Mouse (Mus musculus): Measurements from ENCODE around the gene Armc8. TPM values are rescaled to one million over a fixed set of nuclear protein-coding genes. Genes with fewer than 3 reads are reported as not detected.

Armc8 gene
- total RNA-seq, 2 experiments from 2014 or later, result 50.8 to 57.2 TPM

DNA sequence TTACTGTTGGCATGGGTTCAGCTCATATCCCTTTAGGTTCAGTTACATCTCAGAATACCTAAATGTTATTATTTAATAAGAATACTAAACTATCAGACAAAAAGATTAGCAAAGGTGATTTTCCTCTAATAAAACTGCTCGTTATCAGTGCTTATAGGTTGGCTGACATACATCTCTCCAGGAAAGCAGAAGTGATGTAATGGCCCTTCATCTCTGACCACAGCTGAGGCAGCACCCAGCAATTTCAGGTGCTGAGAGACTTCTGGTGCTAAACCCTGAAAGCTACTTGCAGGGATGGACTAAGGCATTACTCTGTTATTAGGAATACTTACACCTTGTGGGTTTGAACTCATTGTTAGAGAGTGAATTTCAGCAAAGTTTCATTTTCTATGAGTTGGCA lies 36.8 kb downstream of the Armc8 start:
- DNase-seq (ENCODE audit: extremely low spot score in 1 of 2, low spot score in 1 of 2), result no peak

DNA sequence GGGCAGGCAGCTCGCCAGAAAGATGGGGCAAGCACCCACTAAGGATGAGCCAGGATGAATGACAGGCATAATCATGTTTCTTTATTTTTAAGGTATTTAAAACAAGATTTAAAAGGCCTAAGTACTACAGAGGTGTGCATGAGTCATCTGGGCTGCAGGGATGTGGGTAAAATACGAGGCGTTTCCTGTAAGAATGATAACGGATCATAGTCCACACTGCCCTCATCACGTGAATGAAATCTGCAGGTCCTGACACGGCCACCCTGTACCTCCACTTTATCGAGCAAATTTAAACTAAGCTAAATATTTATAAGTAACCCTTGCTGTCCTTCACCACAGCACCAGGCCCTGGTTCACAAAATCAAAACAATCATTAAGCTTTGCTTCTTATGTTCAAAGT lies 62.8 kb downstream of the Armc8 start:
- DNase-seq (ENCODE audit: extremely low spot score in 1 of 2, low spot score in 1 of 2), result no peak

DNA sequence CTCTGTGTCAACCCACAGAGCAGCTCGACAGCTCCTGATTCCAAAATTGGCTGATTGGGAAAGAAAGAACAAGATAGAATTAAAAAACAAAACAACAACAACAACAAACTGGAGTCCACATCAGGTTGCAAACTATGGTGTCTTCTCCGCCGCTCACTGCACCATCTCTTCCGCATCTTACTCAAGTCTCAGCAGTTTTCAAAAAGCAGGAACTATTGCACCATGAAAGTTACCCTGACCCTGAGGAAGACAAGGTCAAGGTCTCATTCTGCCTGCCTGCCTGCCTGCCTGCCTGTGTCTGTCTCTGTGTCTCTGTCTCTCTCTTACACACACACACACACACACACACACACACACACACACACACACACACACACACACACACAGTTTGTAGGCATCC lies 69.4 kb downstream of the Armc8 start:
- DNase-seq (ENCODE audit: extremely low spot score in 1 of 2, low spot score in 1 of 2), result no peak

DNA sequence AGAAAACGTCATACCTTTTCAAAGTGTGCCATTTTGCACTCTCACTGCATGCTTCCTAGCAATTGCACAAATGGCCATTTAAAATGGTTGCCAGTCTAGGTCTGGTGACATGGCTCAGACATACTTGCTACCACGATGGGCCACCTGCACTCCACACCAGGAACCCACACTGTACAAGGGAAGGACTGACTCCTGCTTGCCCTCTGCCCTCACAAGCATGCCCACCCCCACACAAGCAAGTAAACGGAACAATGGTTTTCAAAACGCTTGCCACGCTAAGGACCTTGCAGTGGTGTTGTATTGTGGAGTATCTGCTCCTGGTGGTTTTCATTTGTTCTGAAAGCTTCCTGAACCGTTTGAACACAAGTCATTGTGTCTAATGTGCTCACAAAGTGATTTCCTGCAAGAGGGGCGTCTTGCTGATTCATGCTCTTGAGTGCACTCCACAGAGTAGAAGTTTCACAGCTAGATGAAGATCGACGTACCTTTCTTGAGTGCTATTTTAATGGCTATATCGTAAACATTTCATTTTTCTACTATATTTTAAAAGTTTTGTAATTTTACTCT lies 76.0 kb downstream of the Armc8 start:
- no peak for DNase-seq (ENCODE audit: extremely low spot score in 1 of 2, low spot score in 1 of 2)

DNA sequence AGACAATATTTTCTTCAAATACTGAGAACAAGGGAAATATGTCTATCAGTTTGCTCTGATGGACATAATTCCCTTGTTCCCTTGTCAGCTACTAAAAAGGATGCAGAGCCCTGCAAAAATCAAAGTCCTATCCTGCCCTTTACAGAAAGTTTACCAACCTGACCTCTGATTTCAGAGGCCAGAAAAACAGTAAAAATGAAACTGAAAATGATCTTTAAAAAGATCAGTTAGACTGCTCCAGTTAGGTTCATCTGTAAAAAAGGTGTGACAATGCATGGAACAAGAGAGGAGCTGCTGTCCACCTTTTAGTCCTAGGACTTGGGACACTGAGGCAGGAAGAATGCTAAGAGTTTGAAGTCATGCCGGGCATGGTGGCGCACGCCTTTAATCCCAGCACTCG lies 77.6 kb downstream of the Armc8 start:
- no peak for DNase-seq (ENCODE audit: extremely low spot score in 1 of 2, low spot score in 1 of 2)

DNA sequence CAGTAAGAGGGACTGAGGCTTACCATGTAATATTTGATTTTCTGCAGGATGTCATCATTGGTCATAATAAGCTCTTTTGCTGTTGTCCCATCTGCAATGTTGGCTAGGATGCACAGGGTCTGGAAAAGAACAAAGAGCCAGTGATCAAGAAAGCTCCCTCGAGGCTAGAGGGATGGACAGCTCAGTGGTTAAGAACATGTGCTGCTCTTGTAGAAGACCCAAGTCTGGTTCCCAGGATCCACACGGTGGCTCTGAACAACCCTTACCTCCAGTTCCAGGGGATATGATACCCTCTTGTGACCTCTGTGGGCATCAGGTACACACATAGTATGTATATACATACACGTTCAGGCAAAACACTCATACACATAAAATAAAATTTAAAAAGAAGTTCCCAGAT lies 80.9 kb downstream of the Armc8 start:
- DNase-seq (ENCODE audit: extremely low spot score in 1 of 2, low spot score in 1 of 2), result no peak

DNA sequence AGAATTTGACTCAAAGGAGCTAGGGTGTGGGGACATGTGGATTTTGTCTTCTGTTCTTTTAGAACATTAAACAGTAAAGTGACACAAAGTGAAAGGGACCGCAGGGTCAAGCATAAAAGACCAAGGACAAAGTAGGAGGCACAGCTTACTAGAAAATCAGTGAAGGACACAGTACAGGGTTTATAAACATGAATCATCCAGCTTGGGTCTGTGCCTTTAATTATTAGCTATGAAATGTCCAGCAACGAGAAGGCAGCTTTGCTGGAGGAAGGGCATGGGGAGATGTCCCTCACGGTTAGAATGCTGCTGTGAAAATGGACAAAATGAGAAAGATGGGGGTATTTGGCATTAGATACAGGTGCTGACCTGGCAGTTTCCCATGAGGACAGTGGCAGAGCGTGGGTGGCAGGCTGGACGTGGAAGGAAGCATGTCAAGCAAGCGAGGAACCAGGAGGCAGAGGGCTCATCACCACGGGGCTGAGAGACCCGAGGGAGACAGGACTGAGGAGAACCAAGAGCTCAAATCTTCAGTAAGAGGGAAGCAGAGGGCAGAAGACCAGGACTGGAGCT lies 81.5 kb downstream of the Armc8 start:
- no peak for DNase-seq (ENCODE audit: extremely low spot score in 1 of 2, low spot score in 1 of 2)

DNA sequence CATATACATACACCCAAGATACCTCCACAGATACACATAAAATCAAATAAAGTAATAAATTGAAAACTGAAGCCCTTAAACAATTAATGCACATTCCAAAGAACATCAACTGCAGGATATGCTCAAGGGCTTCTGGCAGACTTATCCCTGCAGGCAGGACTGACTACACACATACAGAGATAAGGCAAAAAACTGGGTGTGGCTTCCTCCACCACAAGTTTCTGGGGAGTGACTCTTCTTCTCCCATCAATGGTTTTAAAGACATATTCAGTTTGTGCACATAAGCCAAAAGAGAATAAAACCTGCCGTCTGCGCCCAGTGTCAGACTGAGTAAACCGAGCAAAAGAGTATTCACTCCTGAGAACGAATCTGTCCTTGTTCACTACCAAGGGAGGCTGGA lies 83.6 kb downstream of the Armc8 start:
- no peak for DNase-seq (ENCODE audit: extremely low spot score in 1 of 2, low spot score in 1 of 2)

DNA sequence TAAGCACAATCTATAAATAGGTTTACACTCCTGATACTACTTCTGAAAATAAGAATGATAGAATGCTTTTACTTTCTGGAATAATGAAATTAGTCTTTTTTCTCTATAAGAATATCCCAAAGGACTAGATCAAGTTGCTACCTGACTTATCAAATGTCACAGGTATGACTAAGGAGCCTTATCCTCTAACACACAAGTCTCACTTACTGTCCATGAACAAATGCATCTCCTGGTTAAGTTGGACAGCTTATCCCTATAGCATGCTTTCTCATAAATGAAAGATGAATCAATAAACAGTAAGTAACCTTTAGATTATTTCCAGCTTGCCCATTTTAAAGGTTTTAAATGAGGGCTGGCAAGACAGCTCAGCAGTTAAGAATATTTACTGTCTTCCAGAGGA lies 84.1 kb downstream of the Armc8 start:
- DNase-seq (ENCODE audit: extremely low spot score in 1 of 2, low spot score in 1 of 2), result no peak

DNA sequence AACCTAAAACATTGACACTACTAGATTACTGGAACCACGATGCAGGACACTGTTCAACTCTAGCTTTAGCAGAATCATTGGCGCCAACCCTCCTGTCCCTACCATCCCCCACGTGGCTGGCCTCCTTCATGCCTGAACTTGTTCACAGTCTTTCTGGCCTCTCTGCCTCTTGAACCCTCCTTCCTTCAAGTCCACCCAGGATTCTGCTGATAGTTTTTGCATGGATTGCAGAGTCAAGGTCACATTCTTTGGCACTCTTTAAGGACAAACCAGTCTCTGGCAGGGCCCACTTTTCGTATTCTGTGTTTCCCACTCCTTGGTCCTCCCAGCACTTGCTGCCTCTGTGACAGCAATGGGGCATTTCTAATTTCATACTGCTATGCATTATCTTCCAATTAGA lies 85.5 kb downstream of the Armc8 start:
- no peak for DNase-seq (ENCODE audit: extremely low spot score in 1 of 2, low spot score in 1 of 2)

DNA sequence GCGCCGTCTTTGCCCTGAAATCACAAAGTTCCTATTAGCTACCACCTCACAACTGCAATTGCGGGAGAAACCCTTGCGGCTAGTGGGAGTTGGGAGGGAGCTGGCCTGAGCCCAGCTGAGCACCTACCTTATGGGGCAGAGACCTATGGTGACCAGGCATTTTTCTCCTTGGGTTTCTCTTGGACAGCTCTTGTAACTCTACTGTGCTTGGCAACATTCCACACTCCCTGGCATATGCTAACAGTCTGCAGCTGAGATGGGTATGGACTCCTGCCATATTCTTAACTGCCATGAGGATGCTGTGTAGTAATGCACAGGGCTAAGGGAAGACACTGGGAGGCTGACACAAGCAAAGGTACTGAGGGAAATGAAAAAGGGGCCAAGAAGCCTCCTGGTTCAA lies 87.9 kb downstream of the Armc8 start:
- no peak for DNase-seq (ENCODE audit: extremely low spot score in 1 of 2, low spot score in 1 of 2)

DNA sequence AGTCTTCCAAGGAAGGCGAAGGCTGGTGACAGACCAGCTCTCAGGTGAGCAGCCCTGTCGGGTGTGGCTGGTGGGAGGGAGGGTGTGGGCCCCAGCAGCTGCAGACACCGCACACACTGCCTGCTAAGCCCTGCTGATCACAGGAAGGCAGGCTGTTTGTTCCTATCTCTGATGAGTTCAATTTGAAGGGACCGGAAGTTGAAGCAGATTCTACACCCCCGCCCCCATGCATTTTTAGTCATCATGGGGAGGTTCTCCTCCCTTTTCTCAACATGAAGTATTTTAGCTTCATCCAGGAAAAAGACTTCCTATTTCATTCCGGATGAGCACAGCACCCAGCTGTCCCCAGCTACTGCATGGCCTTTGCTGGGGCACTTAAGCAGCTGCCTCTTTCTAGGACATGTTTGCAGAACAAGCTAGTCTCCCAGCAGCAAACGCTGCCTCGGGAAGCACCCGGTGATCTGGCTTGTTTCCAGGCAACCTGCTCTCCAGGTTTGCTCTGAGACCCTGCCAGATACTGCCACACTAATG lies 89.5 kb downstream of the Armc8 start:
- DNase-seq (ENCODE audit: extremely low spot score in 1 of 2, low spot score in 1 of 2), result no peak

DNA sequence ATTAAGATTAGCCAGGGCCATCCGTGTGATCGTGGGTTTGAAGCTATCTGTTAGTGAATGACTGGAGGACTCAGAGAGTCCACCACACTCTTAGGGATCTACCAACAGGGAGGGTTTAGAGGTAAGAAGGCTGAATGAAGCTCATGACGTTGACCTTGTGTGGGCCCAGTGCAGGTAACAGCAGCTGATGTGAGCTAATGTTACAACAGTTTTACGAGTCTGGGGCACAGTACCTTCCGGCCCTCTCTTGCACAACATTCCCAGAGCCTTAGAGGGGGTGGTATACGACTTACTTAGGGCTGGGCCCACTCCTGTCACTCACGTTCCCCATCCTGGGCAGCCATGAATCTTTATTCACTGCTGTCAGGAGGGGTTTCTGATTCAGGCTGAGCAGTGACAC lies 97.4 kb downstream of the Armc8 start:
- DNase-seq (ENCODE audit: extremely low spot score in 1 of 2, low spot score in 1 of 2), result no peak

DNA sequence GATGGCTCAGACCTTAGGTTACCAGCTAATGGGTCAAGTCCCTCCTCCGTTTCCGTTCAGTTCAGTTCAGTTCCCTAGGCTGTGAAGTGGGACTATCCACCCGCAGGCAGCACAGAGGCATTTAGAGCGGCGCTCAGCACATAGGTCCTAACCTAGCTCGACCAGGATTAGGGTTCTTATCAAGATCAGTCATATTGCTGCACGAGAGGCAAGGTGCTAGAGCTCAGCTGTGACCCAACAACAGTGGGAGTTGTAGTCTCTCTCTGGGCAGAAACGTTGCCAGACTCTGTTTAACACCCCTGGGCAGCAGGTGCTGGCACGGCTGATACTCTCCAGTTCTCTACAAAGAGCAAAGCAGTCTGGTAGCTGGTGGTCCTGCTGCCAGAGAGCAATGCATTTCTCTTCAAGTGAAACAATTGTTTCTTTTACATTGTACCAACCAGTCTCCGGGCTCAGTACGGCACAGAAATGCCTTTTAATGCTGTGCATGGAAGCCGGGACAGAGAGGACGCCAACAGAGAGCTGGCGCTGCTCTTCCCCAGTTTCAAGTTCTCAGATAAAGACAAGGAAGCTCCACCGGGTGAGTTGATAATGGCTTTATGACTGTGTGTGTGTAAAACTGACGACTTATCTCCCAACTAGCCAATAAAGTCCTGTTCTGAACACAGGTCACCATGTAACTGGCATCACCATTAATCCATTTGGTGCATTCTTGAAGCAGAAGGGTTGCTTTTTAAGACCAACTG lies 98.2 kb downstream of the Armc8 start:
- DNase-seq (ENCODE audit: extremely low spot score in 1 of 2, low spot score in 1 of 2), result no peak

DNA sequence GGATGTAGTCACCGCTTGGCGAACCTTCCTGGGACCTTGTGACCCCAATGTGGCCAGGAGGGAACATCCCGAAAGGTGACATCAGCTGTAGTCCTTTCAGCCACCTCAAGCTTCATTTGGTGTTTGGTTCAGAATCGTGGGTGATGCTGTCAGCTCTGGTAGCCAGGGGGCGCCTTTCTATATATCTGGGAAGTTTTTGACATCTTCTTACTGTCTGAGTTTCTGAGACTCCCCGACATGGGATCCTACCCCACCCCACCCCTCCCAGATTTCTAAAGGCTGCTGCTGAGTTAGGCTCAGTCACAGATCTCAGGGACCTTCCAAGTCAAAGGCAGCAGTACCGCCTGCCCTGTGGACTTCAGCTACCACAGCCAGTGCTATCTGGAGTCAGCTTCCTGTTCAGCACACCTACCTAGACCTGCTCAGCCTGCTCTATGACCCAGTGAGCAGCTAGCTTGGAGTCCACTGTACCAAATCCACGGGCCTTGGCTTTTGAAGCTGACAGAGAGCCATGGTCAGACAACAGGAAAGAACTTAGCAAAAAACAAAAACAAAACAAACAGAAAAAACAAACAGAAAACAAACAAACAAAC lies 98.9 kb downstream of the Armc8 start:
- no peak for DNase-seq (ENCODE audit: extremely low spot score in 1 of 2, low spot score in 1 of 2)

DNA sequence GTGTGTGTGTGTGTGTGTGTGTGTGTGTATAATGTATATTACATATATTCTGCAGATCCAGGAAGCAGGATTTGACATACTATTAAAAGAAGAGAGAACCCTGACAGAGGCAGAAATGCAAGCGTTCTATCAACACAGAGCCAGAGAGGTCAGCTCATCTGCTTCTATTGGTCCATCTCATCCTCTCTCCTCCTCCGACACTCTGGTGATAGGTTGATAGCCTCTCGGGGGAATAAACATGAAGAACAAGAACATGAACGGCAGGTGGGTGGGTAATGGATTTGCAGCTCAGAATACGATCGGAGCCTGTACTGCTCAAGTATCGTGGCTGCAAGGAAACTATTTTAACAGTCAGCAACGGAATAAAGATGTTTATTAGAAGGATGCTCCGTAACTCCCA lies 100.1 kb downstream of the Armc8 start:
- DNase-seq (ENCODE audit: extremely low spot score in 1 of 2, low spot score in 1 of 2), result no peak

DNA sequence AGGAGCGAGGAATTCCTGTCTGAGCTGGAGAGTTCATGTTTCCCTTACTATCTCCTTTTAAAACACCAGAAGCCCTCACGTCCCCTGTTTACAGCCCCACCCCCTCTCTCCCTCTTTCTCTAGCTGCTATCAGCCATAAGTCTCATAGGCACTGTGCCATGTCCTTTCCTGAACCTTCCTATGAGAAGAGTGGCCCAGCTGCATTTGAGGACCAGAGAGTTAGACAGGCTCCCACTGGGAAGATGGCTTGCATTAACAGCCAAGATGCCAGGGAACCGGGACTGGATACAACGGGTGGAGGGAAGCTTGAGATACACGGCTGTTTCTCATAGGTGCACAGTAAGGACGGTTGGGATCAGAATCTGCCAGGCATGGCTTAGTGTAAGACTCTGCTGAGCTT lies 103.8 kb downstream of the Armc8 start:
- no peak for DNase-seq (ENCODE audit: extremely low spot score in 1 of 2, low spot score in 1 of 2)

DNA sequence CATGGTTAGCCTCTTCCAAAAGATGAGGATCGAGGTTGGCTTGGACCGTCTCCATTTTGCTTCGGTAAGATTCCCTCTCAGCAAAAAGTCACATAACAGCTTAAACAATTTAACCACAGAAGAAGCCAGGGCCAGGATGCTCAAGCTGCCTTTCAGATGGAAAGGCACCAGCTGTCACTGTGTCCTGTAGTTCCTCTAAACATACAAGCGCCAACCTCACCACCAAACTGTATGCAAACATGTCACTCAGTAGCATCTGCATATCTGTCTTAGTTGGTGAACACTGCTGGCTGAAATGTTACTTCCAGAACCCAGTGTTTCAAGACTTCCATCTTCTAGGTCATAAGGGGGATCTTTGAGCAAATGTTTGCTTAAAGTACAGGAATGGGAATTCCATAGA lies 109.0 kb downstream of the Armc8 start:
- no peak for DNase-seq (ENCODE audit: extremely low spot score in 1 of 2, low spot score in 1 of 2)

DNA sequence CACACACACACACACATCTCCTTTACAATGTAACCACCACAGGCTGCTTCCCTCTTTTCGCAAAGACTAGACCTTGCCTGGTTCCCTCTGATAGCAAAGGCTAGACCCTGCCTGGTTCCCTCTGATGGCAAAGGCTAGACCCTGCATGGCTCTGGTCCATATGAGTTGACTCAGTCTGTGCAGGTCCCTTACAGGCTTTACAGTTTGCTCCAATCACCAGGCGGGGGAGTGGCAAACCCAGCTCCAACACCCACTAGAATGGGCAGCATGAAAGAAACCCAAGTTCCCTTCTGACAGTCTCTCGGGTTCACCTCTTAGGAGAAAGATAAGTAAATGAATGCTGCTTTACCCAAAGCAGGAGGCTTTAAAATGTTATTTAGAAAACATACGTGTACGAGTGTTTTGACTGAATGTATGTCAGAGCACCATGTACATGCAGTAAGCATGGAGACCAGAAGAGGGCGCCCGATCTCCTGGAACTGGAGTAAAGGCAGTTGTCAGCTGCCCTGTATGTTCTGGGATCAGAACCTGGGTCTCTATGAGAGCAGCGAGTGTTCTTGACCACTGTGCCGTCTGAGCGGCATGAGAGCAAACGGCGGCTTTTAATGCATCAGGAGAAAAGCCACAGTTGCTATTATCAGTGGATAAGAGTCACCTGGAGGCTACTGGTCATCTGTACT lies 110.0 kb downstream of the Armc8 start:
- peak in 1 of 2 experiments; percentile 71 for DNase-seq (ENCODE audit: extremely low spot score in 1 of 2, low spot score in 1 of 2)

DNA sequence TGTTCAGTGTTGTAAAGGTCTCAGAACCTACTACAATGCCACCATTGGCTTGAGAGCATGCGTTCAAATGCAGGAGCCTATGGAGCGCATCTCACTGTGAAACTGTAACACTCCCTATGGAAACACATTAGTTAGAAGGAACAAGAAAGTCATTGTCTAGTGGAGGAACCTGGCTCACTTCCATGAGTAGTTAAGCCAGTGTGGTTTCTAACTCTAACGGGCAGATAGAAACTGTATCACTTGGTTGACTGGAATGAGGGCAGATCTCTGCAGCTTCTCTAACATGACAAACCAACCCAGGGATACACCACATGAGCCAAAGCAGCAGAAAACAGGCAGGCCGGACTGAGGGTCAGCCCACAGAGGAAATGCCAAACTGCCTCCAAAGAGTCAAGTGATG lies 114.5 kb downstream of the Armc8 start:
- no peak for DNase-seq (ENCODE audit: extremely low spot score in 1 of 2, low spot score in 1 of 2)

DNA sequence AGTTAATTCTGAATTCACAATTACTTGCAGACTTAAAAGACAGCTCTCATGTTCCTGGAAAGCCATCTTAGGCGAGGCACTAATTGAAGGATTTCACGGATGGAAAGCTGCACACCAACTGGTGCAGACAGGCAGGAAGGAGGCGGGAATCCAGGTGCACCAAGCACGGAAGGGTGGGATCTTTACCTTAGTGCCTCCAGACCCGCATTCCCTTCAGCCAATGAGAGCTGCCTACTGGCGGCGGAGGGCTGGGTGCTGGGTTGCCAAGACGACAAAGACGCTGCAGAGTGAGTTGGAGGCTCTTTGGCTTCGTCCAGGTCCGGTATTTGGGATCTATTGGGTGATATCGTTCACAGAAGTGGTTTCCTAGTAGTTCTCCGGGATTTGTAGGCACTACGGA lies 117.5 kb downstream of the Armc8 start, which contains the start of gene Nme9:
Gene Nme9 (plus strand): TSS at position 315 of the 400 bp plus-strand sequence.
- no peak for DNase-seq (ENCODE audit: extremely low spot score in 1 of 2, low spot score in 1 of 2)

Measured in layer of hippocampus, postnatal 25 days (tissue).